Mouse (Mus musculus) forebrain, embryonic 16.5 days (tissue): Measurements from ENCODE around the gene Tcf12. TPM values are rescaled to one million over a fixed set of nuclear protein-coding genes. Genes with fewer than 3 reads are reported as not detected.

Experiments
- ATAC-seq: fragments of 200-750 bp; cut with Nextera tagmentation; 2 replicates; pipeline ENCODE4 v1.8.0; 2017; ENCODE audit warnings: mild to moderate bottlenecking, moderate library complexity
- H3K27ac ChIP-seq: fragments of 300-500 bp; sonication (generic); 2 replicates; pipeline ENCODE4 v1.5.1; 2014; ENCODE audit warnings: low read length, control low read depth
- H3K27me3 ChIP-seq: fragments of 300-500 bp; sonication (generic); replicated peaks from 2 replicates; pipeline ENCODE4 v1.6.1; 2014; ENCODE audit warnings: low read length; ENCODE audit not compliant: control insufficient read depth, insufficient read depth
- H3K36me3 ChIP-seq: fragments of 300-500 bp; sonication (generic); 2 replicates; pipeline ENCODE4 v1.6.1; 2014; ENCODE audit not compliant: control insufficient read depth, insufficient read depth
- H3K4me1 ChIP-seq: fragments of 300-500 bp; sonication (generic); replicated peaks from 2 replicates; pipeline ENCODE4 v1.6.1; 2014; ENCODE audit warnings: low read length; ENCODE audit not compliant: control insufficient read depth, insufficient read depth
- H3K4me2 ChIP-seq: fragments of 300-500 bp; sonication (generic); 2 replicates; pipeline ENCODE4 v1.6.1; 2014; ENCODE audit warnings: mild to moderate bottlenecking, low read length, control low read depth
- H3K4me3 ChIP-seq: fragments of 300-500 bp; sonication (generic); replicated peaks from 2 replicates; pipeline ENCODE4 v1.5.1; 2014; ENCODE audit warnings: mild to moderate bottlenecking, low read length, control low read depth
- H3K9ac ChIP-seq: fragments of 300-500 bp; sonication (generic); replicated peaks from 2 replicates; pipeline ENCODE4 v1.6.1; 2014; ENCODE audit warnings: low read depth, low read length, control low read depth
- H3K9me3 ChIP-seq: fragments of 300-500 bp; sonication (generic); 2 replicates; pipeline ENCODE4 v1.6.1; 2016; ENCODE audit warnings: low read length; ENCODE audit not compliant: control insufficient read depth
- WGBS: fragments of 180-500 bp; shearing (Covaris S2); extraction: QIAGEN DNeasy Blood & Tissue Kit; methylation state at CpG from one replicate; pipeline ENCODE4 v1.1.7; 2014; 5-methylcytosine and 5-hydroxymethylcytosine counted together
- polyA plus RNA-seq: library from polyadenylated mRNA; unstranded; fragments of >200 nt; fragmentation: Nextera tagmentation; extraction: Ambion mirVana; gene quantifications from 2 replicates; pipeline ENCODE4 v1.2.1, GENCODE M21; 2015

The Tcf12 gene
- polyA plus RNA-seq, 1 experiment from 2014 or later, result 52.0 TPM

DNA sequence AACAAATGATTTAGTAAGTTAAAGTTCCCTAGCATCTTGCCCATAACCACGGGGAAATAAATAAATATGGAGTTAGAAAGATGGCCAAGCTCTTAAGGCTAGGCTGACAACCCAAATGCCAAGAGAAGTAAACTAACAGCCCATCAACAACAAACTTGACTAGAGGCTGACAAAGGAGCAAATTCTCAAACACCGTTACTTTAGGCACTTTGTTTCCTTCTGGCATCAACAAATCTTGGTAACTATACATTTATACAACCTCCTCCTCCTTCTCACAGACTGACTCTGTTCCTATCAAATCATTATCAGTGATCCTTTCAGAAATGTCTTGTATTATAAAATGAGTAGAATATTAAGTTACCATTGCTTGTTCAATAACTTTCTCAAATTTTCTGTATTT is 159.7 kb downstream of the Tcf12 start:
- WGBS, result 76% methylated on average over 2 of the region's 2 CpGs
- H3K4me3 ChIP-seq, result no peak overlapping the region

DNA sequence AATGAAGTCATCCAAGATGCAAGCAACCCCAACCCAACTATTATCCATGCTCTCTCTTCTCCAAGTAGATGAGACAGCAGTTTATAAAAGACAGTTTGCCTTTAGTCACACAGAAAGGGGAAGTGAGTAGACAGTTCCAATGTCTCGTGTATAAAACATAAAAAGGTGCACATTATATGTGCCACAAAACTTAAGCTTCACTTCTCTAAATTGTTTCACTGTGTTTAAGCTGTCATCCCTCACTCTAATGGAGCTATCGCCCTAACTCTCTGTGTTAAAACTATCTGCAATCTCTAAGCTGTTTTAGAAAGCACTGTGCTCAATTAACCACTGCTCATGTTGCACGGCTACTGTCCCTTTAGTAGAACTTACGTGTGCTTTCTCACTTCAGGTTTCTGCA is 160.3 kb downstream of the Tcf12 start:
- H3K27ac ChIP-seq, result no peak overlapping the region
- WGBS, result 80% methylated on average over 4 of the region's 4 CpGs
- no peak overlapping the region for H3K4me2 ChIP-seq
- no peak overlapping the region for H3K9ac ChIP-seq
- H3K27me3 ChIP-seq, result no peaks in the 10 kb centered on the region
- H3K36me3 ChIP-seq, result no peaks in the 10 kb centered on the region
- H3K4me3 ChIP-seq, result no peak overlapping the region
- peaks cover 6% of the 10 kb centered on the region for H3K4me1 ChIP-seq
- H3K9me3 ChIP-seq, result no peaks in the 10 kb centered on the region
- ATAC-seq, result no peak

More for the DNA sequence above, 159.7 kb downstream of the Tcf12 start:
- peaks cover 6% of the 10 kb centered on the region for H3K4me1 ChIP-seq
- H3K27ac ChIP-seq, result no peak overlapping the region
- H3K36me3 ChIP-seq, result no peaks in the 10 kb centered on the region
- no peak for ATAC-seq
- no peak overlapping the region for H3K4me2 ChIP-seq
- no peak overlapping the region for H3K9ac ChIP-seq
- H3K27me3 ChIP-seq, result no peaks in the 10 kb centered on the region
- H3K9me3 ChIP-seq, result no peaks in the 10 kb centered on the region

DNA sequence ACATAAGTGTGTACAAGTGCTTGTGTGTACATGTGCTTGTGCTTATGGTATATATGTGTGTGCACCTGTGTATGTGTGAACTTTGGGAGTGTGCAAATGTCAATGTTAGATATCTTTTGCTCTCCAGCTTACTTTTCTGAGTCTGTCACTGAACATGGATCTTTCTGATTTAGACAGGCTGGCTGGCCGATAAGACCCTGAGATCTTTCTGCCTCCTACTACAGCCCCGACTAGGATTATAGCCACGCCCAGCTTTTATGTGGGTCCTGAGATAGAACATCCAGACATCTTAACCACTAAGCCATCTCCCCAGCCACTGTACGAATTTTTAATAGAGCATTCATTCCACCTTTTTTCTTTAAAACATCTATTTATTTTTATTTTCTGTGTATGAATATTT is 166.9 kb downstream of the Tcf12 start:
- H3K4me2 ChIP-seq, result no peak overlapping the region
- H3K27ac ChIP-seq, result no peak overlapping the region
- no peaks in the 10 kb centered on the region for H3K36me3 ChIP-seq
- H3K4me3 ChIP-seq, result no peak overlapping the region
- H3K9ac ChIP-seq, result no peak overlapping the region
- no peaks in the 10 kb centered on the region for H3K9me3 ChIP-seq
- WGBS, result 92% methylated on average over 4 of the region's 4 CpGs
- no peaks in the 10 kb centered on the region for H3K27me3 ChIP-seq
- ATAC-seq, result no peak
- no peaks in the 10 kb centered on the region for H3K4me1 ChIP-seq

DNA sequence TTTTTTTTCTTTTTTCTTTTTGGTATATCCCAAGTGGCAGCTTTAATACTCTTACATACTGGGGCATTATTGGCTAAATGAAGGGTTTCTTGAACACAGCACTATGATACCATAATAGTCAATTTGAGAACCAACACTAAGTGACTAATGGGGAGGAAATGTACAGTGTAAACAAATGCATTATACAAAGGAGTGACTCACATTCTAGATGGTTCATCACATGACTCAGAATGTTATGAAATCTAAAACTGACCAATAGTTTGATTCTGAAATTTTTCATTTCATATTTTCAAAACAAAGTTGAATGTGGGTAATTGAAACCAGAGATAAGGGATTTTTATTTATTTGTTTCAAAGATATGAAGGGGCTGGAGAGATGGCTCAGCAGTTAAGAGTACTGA is 169.2 kb downstream of the Tcf12 start:
- H3K4me1 ChIP-seq, result no peaks in the 10 kb centered on the region
- no peak overlapping the region for H3K27ac ChIP-seq
- no peaks in the 10 kb centered on the region for H3K27me3 ChIP-seq
- H3K4me3 ChIP-seq, result no peak overlapping the region
- no peak overlapping the region for H3K4me2 ChIP-seq
- no peaks in the 10 kb centered on the region for H3K36me3 ChIP-seq
- no peaks in the 10 kb centered on the region for H3K9me3 ChIP-seq
- no peak for ATAC-seq
- H3K9ac ChIP-seq, result no peak overlapping the region

DNA sequence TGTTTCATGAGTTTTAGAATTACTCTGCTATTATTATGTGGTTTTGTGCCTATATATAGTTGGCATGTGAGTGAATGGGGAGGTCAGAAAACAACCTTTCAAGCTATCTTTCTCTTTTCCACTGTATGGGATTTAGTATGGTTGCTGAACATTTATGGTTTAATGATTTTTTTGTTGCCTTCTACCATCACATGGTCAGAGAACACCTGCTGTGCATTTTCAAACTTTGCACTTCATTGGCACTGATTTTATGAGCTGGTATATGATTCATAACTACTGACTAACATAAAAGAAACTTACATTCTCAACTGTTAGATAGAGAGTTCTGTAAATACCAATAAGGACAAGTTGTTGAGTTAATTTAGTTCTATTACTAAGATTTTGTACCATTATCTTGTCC is 171.7 kb downstream of the Tcf12 start:
- ATAC-seq, result no peak
- H3K4me1 ChIP-seq, result no peaks in the 10 kb centered on the region
- H3K9ac ChIP-seq, result no peak overlapping the region
- H3K27me3 ChIP-seq, result no peaks in the 10 kb centered on the region
- no peaks in the 10 kb centered on the region for H3K36me3 ChIP-seq
- no peak overlapping the region for H3K4me3 ChIP-seq
- no peak overlapping the region for H3K4me2 ChIP-seq
- no peaks in the 10 kb centered on the region for H3K9me3 ChIP-seq
- no peak overlapping the region for H3K27ac ChIP-seq

DNA sequence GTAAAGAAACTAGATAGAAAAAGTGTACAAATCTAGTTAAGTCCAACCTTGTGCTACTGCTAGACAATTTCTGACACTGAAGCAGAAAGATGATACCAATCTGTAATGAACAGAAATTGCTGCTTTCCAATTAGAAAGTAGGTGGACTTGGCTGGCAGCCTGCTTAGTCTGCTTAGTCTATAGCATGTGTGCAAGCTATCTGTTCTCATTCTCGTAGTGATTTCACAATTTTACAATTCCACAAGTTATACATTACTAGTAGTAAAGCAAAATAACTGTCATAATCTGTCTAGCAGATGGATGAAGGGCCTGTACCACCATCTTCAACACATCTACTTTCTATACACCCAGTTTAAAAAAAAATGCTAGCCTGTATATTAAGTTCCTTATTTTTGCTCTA is 175.5 kb downstream of the Tcf12 start:
- H3K36me3 ChIP-seq, result no peaks in the 10 kb centered on the region
- WGBS, result 60% methylated on average over 1 of the region's 1 CpGs

DNA sequence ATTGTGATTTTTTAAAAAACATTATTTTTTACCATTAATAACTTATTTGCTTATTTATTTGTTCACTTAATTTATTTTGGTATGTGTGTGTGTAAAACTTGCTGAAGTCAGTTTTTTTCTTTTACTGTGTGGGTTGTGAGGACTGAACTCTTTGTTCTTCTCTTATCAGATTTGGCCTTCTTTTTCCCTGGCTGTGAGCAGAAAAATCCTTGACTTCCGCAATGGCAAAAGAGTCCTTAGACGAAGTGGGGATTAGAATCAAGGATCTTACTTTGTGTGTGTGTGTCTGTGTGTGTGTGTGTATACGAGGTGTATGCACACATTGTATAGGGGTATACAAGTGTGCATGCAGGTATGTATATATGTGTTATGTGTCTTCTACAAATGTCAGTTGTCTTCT is 176.8 kb downstream of the Tcf12 start:
- Histone ChIP-seq H3K27ac (no peak overlapping the region), H3K9me3 (no peaks in the 10 kb centered on the region), H3K36me3 (no peaks in the 10 kb centered on the region), H3K9ac (no peak overlapping the region), H3K4me2 (no peak overlapping the region), H3K4me1 (peaks cover 4% of the 10 kb centered on the region), H3K27me3 (no peaks in the 10 kb centered on the region), H3K4me3 (no peak overlapping the region)
- ATAC-seq, result no peak
- WGBS, result 87% methylated on average over 3 of the region's 3 CpGs

More for the DNA sequence above, 175.5 kb downstream of the Tcf12 start:
- H3K9ac ChIP-seq, result no peak overlapping the region
- H3K4me3 ChIP-seq, result no peak overlapping the region
- H3K27ac ChIP-seq, result no peak overlapping the region
- no peak for ATAC-seq
- H3K9me3 ChIP-seq, result no peaks in the 10 kb centered on the region
- no peak overlapping the region for H3K4me2 ChIP-seq
- H3K27me3 ChIP-seq, result no peaks in the 10 kb centered on the region
- H3K4me1 ChIP-seq, result peaks cover 4% of the 10 kb centered on the region

DNA sequence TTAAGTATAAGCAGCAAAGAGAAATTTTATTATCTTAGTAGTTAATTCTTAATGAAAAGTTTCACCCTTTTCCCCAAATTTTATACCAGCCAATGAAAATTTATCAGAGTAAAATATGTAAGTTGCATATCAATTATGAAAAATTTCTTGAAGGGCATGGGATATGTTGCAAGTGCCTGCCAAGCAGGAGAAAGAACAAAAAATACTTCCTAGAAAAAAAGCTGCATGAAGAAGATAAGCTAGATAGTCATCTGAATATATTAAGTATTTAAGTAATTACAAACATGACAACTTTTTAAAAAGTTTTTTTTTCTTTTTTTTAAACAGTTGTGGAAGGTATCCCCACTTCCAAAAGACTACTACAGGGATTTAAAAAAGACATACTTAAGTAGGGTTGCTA is 179.7 kb downstream of the Tcf12 start:
- no peak for ATAC-seq
- no peak overlapping the region for H3K4me2 ChIP-seq
- no peak overlapping the region for H3K27ac ChIP-seq
- H3K36me3 ChIP-seq, result no peaks in the 10 kb centered on the region
- no peak overlapping the region for H3K4me3 ChIP-seq
- no peak overlapping the region for H3K9ac ChIP-seq
- peaks cover 4% of the 10 kb centered on the region for H3K4me1 ChIP-seq
- H3K27me3 ChIP-seq, result no peaks in the 10 kb centered on the region
- no peaks in the 10 kb centered on the region for H3K9me3 ChIP-seq

DNA sequence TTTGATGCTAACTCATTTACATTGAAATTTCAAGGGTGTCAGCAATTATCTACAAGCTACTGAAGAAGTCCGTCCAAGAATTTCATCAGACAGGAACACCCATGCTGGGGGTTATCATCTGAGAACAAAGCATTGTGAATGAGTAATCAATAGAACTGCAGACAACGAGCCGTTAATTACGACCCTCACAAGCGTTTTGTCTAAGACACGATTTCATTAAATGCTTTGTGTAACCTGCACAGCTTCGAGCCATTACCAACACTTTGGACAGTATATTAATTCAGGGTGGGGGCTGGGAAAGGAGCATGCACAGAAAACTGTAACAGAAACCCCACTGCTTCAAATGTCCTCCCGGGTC is 180.3 kb downstream of the Tcf12 start:
- Histone ChIP-seq H3K9me3 (no peaks in the 10 kb centered on the region), H3K4me3 (no peak overlapping the region), H3K27me3 (no peaks in the 10 kb centered on the region), H3K27ac (no peak overlapping the region), H3K36me3 (no peaks in the 10 kb centered on the region), H3K4me2 (no peak overlapping the region), H3K9ac (no peak overlapping the region), H3K4me1 (peaks cover 4% of the 10 kb centered on the region)
- 8% methylated on average over 8 of the region's 8 CpGs for WGBS
- ATAC-seq, result no peak

DNA sequence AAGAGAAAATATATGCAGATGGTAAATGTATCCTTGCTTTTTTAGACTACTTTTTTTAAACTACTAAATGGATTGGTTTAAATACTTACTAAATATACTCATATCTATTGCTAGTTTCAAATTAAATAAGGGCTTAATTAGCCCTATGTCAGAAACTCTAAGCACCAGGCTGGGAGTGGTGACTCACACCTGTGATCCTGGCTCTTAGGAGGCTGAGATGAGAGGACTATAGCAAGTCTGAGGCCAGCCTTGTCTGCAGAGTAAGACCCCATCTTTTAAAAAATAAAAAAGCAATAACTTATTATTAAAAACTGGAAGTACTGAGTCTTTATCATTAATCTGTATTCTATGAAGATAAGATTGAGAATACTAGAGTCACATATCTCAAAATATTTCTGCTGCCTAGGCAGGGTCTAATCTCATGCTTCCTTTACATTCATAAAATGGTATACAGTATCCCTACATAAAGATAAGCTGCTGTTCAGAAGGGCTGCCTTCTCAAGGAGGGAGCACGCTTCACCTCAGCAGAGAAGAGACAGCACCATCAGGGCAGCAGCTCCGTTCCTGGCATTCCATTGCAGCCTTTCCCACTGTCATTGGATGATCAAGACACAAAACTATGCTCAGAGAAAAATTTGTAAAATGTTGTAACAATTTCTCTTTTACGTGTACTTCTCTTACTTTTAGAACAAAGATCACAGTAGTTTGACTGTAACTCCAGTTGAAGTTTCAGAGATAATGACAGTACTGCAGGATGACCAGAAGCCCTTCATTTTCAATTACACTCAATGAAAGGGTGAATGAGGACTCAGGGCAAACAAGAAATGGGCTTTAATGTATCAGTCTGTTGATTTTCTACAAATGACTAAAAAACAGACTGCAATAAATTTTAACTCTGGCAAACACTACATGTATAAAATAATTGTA is 181.0 kb downstream of the Tcf12 start:
- no peak for ATAC-seq
- WGBS, result 75% methylated on average over 3 of the region's 3 CpGs
- H3K4me1 ChIP-seq, result peaks cover 6% of the 10 kb centered on the region

More for the DNA sequence above, 181.0 kb downstream of the Tcf12 start:
- Histone ChIP-seq H3K9me3 (no peaks in the 10 kb centered on the region), H3K27me3 (no peaks in the 10 kb centered on the region), H3K9ac (no peak overlapping the region), H3K4me2 (no peak overlapping the region), H3K27ac (no peak overlapping the region), H3K4me3 (no peak overlapping the region), H3K36me3 (no peaks in the 10 kb centered on the region)
